Mouse (Mus musculus): ENCODE results near the gene Fbxo45.

DNA sequence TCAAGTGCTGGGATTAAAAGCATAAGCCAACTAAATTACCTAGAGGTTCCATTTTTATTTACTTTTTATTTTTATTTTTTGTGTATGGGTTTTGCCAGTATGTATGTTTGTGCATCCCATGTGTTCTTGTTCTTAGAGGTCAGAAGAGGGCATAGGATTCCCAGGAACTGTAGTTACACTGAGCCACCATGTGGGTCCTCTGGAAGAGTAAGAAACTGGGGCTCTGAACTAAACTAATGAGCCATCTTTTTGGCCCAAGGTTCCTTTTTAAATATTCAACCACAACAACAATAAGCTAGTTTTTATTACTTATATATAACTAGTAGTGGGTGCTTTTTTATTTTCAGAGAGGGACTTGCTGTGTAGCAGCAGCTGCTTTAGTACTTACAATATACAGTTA, 35.6 kb upstream of the Fbxo45 start:
- TF ChIP-seq CTCF (IDR thresholded peaks at IDR 0.05; ENCODE audit: low read depth, low read length) (no peak), GATA1 (IDR thresholded peaks at IDR 0.05; ENCODE audit: borderline replicate concordance, low read length) (no peak), POLR2AphosphoS5 (IDR thresholded peaks at IDR 0.05; ENCODE audit: insufficient replicate concordance, low read depth, low read length) (no peak)

Data from G1E (cell line).